Mouse (Mus musculus) lung, adult 18-20 months (tissue): Measurements from ENCODE around the gene Efcab7.
A peak's percentile ranks its signal among the peaks of the same experiment; 100 is the strongest.

Experiments used
- DNase-seq, 2 experiments: peaks; one replicate each; pipeline ENCODE4 v3.0.0; 2022; ENCODE audit warnings: mixed read lengths in 2 of 2

Efcab7 gene

GRCm38 (mm10) chr4:99829094-99830073 lies at the start of gene Efcab7:
Gene Efcab7, plus strand, starts transcription at chr4:99829198.
- DNase-seq, result peak; percentile 79 to 81

- DNase-seq, result no peak
These were observed 36.6 kb upstream of the Efcab7 start for GRCm38 (mm10) chr4:99792365-99792764.

- DNase-seq, result no peak
These were observed 12.1 kb upstream of the Efcab7 start for GRCm38 (mm10) chr4:99816697-99817460.

GRCm38 (mm10) chr4:99828337-99828736 lies 661 bp upstream of the Efcab7 start:
- no peak for DNase-seq

GRCm38 (mm10) chr4:99828739-99829093 lies 282 bp upstream of the Efcab7 start:
- no peak for DNase-seq

- peak in 1 of 2 experiments; percentile 4 for DNase-seq
These were observed 52.9 kb downstream of the Efcab7 start for GRCm38 (mm10) chr4:99881882-99882281.

- no peak for DNase-seq
These were observed 53.4 kb downstream of the Efcab7 start for GRCm38 (mm10) chr4:99882405-99882804.

GRCm38 (mm10) chr4:99913894-99914451 lies 85.0 kb downstream of the Efcab7 start:
- no peak for DNase-seq

- no peak for DNase-seq
These were observed 97.4 kb downstream of the Efcab7 start for GRCm38 (mm10) chr4:99926380-99926779.

- DNase-seq, result no peak
These were observed 99.5 kb downstream of the Efcab7 start for GRCm38 (mm10) chr4:99928521-99928920.

GRCm38 (mm10) chr4:99929149-99929612 lies 100.2 kb downstream of the Efcab7 start, which contains the start of gene Pgm1:
Gene Pgm1, plus strand, starts transcription at chr4:99929414.
- DNase-seq, result peak; percentile 91 to 93

GRCm38 (mm10) chr4:99929613-99930517 lies 100.9 kb downstream of the Efcab7 start, which contains the start of gene Itgb3bp:
Gene Itgb3bp, minus strand, starts transcription at chr4:99929813.
- DNase-seq, result peak; percentile 71 to 75

- DNase-seq, result peak; percentile 39 to 52
These were observed 101.7 kb downstream of the Efcab7 start for GRCm38 (mm10) chr4:99930518-99931239.

GRCm38 (mm10) chr4:99931240-99931580 lies 102.2 kb downstream of the Efcab7 start:
- DNase-seq, result no peak

GRCm38 (mm10) chr4:99931807-99932206 lies 102.8 kb downstream of the Efcab7 start:
- no peak for DNase-seq

GRCm38 (mm10) chr4:99934859-99935258 lies 105.9 kb downstream of the Efcab7 start:
- peak in 1 of 2 experiments; percentile 34 for DNase-seq

GRCm38 (mm10) chr4:99936278-99936677 lies 107.3 kb downstream of the Efcab7 start:
- no peak for DNase-seq

GRCm38 (mm10) chr4:99939711-99940505 lies 110.9 kb downstream of the Efcab7 start:
- DNase-seq, result peak; percentile 30 to 55

GRCm38 (mm10) chr4:99941655-99942414 lies 112.8 kb downstream of the Efcab7 start:
- peak; percentile 61 to 67 for DNase-seq

GRCm38 (mm10) chr4:99944606-99945005 lies 115.6 kb downstream of the Efcab7 start:
- no peak for DNase-seq
